Mouse (Mus musculus) embryo, embryonic 10.5 days (tissue): ENCODE results near the gene Cdipt.

Experiments used
- DNase-seq: peaks from one replicate; pipeline ENCODE4 v3.0.0-alpha.2; 2015; ENCODE audit warnings: low spot score

Gene Cdipt

GRCm38 (mm10) chr7:126975950-126976866 is 494 bp downstream of the Cdipt start, which contains the start of gene Cdiptos:
Gene Cdiptos, minus strand, starts transcription at chr7:126976098.
- peak; percentile 98 for DNase-seq

DNA sequence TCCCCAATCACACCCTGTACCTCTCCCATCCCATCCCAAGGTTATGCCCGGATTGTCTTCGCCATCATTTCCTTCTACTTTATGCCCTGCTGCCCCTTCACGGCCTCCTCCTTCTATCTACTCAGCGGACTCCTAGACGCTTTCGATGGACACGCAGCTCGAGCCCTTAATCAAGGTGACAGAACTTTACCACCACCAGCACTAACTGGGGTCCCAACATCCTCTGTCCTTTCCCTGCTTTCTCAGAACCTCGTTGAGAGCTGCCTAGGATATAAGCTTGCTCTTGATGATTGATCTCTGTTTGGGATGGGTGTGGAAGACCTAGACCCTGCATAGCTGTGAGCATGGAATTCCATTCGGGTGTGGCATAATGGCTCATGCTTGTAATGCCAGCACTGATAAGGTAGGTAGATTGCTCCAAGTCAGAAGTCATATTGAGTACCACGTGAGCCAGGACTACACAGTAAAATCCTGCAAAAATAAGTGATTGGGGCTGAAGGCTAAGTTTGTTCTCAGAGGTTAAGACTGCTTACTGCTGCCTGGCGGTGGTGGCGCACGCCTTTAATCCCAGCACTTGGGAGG is 1.3 kb downstream of the Cdipt start:
- DNase-seq = peak; percentile 18

DNA sequence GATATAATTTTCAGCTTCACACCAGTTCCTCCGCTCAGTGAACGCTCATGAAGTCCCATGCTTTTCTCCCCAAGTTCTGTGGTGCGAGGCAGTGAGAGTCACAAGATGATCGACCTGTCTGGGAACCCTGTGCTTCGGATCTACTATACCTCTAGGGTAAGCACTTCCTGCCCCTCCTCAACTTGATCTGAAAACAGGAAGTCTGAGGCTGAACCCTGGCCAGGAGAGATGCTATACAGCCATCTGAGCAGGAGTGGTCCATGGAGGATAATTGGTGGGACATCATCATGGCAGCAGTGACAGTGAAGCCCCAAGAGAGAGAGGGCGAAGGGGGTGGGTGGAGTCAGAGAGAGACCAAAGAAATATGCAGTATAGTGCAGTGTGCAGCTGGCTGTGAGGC is 3.1 kb downstream of the Cdipt start:
- DNase-seq = no peak

DNA sequence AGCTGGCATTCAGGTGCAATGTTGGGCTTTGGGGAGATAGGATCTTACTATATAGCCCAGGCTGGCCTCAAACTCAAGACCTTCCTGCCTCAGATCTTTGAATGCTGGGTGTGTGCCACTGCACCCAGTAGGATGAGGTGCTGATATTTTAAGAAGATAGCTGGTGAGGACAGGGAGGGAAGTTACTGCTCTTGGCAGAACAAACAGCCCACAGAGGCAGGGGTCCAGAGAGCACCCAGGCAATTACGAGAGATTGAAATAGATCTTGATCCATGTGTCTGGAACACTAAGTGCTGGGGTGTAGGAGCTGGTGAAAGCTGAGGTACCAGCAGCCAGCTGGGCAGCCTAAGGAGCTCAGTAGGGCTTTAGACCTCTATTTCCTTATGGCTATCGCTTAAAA is 5.9 kb downstream of the Cdipt start:
- no peak for DNase-seq

GRCm38 (mm10) chr7:126982054-126982453 is 6.3 kb downstream of the Cdipt start:
- DNase-seq = no peak

- DNase-seq = no peak
Measured at GRCm38 (mm10) chr7:126983113-126983512, 7.4 kb downstream of the Cdipt start.

DNA sequence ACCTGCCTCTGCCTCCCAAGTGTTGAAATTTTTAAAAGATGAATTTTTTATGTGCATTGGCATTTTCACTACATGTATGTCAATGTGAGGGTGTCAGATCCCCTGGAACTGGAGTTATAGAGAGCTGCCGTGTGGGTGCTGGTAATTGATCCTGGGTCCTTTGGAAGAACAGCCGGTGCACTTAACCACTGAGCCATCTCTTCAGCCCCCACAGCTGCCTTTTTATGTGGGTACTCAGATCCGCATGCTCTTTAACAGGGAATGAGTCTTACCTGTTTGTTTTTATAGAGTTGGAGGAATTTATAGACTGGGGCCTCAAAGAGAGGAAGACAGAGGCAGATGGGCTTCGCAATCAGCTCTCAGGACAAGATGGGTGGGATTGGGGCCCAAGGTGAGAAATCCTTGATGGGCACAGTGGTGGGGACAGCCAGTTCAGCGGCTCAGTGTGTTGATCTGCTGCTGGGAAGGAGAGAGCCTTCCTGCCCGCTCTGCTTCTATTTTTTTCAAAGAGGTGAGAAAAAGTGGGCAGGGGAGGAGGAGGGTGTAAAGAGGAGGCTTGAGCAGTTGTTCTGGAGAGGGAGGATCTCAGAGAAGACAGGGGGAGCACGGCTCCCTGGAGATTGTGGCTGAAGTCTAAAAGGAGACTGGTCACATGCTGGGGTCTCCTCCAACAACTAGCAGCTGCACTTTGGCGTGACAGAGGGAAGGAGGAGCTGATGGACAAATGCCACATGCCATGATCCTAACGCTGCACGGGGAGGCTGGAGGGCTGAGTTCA is 9.1 kb downstream of the Cdipt start:
- no peak for DNase-seq

DNA sequence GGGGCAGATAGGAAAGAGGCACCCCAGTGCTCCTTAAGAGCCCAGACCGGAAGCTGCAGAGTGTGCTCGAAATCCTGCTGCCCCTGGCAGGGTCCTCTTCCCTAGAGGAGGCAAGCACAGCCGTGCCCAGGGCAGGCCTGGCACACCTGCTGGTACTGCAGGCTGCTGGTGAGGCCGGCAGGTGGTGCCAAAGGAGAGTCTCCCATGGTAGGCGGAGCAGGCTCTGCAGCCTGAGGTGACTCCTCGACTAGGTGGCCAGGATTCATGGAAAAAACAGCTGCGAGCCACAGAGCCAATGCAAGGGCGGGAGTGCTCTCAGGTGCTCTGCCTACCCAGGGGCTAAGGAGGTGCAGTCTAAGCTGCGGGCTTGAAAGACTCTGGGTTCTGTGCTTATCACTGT is 10.6 kb downstream of the Cdipt start:
- DNase-seq = peak; percentile 6

GRCm38 (mm10) chr7:126988816-126989215 is 13.1 kb downstream of the Cdipt start:
- no peak for DNase-seq

GRCm38 (mm10) chr7:126996449-126996848 is 20.7 kb downstream of the Cdipt start:
- no peak for DNase-seq

- no peak for DNase-seq
Measured at GRCm38 (mm10) chr7:126999568-126999967, 23.9 kb downstream of the Cdipt start.

- DNase-seq = no peak
Measured at GRCm38 (mm10) chr7:127003620-127004019, 27.9 kb downstream of the Cdipt start.

DNA sequence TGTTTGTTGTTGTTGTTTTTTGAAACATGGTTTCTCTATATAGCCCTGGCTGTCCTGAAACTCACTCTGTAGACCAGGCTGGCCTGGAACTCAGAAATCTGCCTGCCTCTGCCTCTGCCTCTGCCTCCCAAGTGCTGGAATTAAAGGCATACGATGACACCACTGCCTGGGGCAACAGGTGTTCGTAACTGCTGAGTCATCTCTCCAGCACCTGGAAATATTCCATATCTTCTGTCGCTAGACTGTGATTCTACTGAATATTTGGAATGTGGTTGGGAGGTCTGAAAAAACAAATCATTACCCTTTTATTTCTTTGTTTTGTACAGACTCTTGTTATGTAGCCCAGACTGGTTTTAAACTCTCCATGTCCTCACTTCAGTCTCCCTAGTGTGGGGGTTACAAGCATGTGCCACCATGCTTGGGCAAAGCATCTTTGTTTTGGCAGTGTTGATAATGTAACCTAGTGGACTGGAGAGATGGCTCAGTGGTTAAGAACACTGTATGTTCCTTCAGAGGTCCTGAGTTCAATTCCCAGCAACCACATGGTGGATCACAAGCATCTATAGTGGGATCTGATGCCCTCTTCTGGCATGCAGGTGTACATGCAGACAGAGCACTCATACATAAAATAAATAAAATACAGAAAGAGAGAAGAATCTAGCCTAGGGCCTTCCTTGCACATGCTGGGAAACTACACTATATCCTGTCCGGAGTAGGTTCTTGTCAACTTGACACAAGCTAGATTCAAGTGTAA is 28.6 kb downstream of the Cdipt start:
- no peak for DNase-seq

GRCm38 (mm10) chr7:127007313-127008024 is 31.8 kb downstream of the Cdipt start:
- no peak for DNase-seq

DNA sequence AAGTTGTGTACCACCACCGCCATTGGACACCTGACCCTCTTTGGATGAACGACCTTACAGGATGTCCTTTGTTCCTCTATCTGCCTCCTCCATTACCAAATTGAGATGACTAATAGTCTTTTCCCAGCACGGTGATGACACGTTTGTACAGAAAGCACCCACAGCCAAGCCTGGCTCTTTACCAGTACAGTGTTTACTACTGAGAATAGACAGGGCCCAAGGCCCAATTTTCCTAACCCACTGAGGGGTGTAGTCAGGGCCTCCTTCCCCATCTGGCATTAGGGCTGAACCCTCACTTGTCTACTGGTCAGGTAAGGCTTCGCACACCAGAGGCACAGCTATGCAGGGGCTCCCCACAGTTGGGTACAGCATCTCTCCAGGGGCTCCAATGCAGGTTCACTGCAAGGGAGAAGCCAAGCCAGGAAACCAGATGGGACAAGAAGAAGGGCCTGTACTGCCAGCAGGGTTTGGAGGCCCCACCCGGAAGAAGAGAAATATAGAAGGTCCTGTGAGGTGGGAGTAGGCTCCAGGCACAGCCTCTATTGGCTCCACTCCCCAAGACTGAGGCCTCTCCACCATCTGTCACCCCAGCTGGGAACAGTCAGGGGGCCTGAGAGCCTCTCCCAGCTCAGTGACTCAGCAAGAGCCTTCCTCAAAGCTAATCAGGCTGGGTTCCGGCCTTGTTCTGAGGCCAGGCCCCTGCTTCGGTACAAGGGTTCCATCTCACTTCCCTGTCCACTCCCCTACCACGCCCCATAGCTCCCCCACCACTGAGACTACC is 32.7 kb downstream of the Cdipt start:
- DNase-seq = peak; percentile 40

DNA sequence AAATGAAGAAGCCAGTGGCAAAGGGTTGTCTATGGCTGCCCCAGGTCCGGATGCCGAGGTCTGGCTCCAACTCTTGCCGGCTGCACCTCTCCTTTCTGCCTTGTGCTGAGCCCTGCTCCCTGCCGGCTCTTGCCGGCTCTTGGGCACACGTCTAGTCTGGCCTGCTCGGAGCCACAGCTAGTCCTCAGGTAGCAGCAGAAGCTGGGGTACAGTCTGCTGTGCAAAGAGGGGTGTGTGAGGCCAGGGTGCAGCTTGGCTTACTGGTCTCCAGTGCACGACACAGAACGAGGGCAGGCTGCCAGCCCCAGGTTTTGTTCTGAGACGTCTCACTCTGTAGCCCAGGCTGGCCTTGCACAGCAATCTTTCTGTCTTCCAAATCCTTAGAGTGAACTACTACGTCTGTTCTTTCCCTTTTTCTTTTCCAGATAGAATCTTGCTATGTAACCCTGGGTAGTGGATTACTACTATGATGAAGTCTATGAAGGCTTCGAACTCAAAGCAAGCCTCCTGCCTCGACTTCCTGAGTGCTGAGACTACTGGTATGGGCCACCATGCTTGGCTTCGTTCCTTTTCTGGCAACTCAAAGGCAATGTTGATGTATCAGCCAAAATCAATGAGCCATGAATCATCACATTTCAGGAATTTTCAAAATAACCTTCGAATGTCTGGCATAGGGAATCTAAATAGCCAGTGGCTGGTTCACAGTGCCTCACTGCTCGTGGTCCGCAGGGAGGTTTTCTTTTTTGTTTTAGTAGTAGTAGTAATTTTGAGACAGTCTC is 33.8 kb downstream of the Cdipt start:
- DNase-seq = no peak

- no peak for DNase-seq
Measured at GRCm38 (mm10) chr7:127011051-127011450, 35.3 kb downstream of the Cdipt start.

DNA sequence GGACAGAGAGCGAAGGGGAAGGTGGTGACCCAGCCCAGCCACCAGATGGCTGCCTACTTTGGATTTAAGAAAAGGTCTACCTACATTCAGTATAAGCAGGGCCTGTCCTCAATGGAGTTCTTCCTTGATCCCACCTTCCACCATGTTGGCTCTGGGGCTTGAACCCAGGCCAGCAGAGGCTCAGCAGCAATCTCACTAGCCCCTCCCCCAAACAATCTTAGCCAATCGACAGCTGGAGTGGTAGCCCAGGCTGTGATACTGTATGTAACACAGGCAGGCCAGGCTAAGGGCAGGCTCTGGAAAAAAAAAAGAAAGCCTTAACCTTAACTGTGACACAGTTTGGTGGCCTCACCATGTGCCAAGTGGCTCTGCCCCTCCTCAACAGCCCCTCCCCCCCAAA is 36.0 kb downstream of the Cdipt start:
- no peak for DNase-seq

DNA sequence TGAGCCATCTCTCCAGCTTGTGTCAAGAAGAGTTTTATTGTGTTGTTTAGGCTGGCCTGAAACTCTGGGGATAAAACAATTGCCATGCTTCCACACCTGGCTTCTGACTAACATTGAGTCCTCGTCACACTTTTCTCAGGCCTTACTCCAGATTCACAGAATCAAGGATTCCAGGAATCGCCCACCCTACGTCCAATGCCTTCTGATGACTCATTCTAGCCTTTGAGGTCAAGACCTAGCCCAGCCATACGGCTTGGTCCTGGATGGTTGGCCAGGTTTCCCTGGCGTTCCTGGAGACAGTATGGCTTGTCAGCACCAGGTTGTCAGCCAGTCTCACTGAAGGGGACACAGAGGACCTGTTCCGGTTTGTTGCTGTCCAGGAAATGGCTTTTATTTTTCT is 36.7 kb downstream of the Cdipt start:
- no peak for DNase-seq

- DNase-seq = no peak
Measured at GRCm38 (mm10) chr7:127012845-127013244, 37.1 kb downstream of the Cdipt start.
